Mouse (Mus musculus): ENCODE measurements at regions not wholly inside any gene's neighbourhood (a gene's known extent, or its start where the extent isn't known, plus 50 kb on each side); places are given as distances from the start of the nearest gene placed in this dataset.
A peak's percentile ranks its signal among the peaks of the same experiment; 100 is the strongest.

DNA sequence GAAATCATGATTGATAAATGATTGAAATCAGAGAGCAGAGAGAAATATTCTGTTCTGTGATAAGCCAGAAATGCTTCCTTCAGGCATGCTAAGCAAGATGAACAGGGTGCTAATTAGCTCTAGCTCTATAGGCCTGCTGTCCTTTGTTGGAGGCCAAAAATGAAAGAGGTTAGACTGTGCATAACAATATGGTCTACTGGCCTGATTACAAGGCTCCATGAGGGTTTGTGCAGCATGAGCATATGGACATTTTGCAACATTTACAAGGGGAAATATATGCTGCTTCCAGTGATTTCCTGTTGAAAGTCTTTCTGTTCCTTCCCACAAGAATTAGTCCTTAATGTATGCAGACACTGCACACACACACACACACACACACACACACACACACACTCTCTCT lies 114.3 kb downstream of the Ldoc1 start:
- DNase-seq = peak; percentile 60 to 69

DNA sequence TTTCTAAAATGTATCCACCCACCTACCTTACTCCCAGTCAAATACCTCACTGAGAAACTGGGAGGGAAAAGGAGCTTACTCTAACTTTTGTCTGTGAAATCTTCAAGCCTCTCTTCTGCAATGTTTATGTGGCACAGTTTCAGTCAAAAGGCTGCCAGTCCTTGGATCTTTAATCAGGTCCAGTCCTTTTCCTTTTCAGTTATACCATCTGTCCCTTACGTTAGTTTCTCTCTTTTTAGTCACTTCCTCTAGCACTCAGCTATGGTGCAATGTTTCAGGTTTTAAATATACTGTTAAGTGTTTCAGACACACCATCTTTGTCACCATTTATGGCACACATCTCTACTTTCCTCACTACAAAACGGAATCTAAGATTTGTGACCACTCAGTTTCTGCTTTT lies 115.0 kb downstream of the Ldoc1 start:
- DNase-seq = peak; percentile 12 to 23
